Mouse (Mus musculus) layer of hippocampus, postnatal 25 days (tissue): ENCODE data around the gene Cdk14. TPM values are rescaled to one million over a fixed set of nuclear protein-coding genes. Genes with fewer than 3 reads are reported as not detected.
"Not testable (repeated sequence)": the region's sequence is repeated elsewhere in the genome, so short reads cannot be mapped to it uniquely, and the experiment has no call there.

Source experiments
- DNase-seq, 2 experiments: peaks; one replicate each; pipeline ENCODE4 v3.0.0; 2022; ENCODE audit warnings: mixed read lengths in 2 of 2, low spot score in 1 of 2; ENCODE audit errors: extremely low spot score in 1 of 2
- total RNA-seq, 2 experiments: library from RNA; stranded (reverse); gene quantifications; 2 replicates each; pipeline ENCODE4 v1.2.3; 2021

Gene Cdk14
- total RNA-seq, 2 experiments from 2014 or later: 233 to 245 TPM

DNA sequence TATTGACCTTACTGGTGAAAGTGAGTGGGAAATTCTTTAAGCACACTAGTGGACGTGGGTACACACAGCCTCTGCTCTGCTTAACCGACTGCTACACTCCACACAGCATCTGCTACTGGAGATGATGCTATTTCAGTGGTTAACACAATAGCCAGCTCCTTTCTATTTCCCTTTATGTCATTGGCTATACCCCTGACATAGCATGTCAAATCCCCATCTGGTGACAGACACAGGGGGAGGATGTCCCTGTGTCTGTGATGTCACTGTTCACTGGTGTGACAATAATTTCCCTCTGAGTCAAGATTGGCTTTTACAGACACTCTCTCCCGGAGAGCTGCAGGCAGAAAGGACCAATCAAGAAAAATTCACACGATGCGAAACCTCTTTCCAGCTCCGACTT is 485.6 kb downstream of the Cdk14 start:
- DNase-seq: no peak

DNA sequence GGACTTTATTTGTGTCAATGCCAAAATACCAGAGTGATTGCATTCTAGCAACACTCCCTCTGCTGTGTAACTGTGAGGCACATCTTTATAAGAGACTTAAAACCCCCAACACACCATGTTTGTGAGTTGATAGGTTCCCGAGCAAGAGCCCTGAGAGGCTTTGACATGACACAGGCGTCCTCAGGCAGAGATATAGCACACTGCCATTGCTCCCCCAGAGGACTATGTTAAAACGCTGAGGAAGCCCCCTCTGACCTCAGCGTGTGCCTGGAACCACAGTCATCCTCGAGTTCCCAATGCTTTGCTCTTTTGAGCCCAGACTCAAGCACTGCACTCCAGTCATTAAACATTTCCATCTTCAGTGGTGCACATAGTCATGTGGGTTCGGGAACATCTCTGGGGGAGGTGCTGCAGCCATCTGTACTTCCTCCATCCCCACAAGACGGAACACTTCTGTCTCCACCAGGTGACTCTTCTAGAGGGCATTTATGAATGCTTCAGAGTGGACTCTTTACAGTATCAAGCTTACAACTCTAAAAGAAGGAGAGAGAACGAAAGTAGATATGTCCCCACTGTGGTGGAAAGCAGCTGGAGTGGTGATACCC is 488.5 kb downstream of the Cdk14 start:
- no peak for DNase-seq

DNA sequence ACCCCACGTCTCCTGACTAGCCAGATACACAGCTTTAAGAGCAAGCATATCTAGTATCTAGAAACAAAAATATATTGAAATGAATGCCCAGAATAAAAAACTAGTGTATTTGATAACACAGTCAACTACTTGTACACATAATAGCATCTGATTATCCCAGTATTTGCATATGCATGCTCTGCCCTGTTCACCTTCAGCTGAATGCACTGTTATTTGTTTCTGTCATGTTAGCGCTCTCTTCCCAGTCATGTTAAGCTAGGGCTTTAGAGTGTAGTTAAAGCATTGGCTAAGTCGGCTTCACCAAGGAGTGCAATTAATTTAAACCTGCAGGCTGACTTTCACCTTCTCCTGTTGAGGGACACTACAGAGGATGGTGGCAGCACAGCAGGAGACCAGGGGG is 490.5 kb downstream of the Cdk14 start:
- no peak for DNase-seq

DNA sequence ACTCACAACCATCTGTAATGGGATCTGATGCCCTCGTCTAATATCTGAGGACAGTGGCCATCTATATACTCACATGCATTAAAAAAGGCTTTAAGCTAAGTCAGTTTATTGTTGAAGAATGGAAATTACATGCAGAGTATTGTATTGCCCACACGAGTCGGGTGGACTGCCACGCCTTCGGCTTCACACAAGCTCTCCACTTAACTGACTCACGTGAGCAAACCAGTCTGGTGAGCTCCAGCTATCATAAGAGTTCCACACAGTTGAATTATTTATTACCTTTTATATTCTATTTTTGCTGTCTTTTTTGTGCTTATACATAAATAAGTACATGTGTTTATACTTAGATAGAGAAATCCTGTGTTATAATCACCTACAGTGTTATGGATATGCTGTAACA is 495.2 kb downstream of the Cdk14 start:
- DNase-seq: no peak

DNA sequence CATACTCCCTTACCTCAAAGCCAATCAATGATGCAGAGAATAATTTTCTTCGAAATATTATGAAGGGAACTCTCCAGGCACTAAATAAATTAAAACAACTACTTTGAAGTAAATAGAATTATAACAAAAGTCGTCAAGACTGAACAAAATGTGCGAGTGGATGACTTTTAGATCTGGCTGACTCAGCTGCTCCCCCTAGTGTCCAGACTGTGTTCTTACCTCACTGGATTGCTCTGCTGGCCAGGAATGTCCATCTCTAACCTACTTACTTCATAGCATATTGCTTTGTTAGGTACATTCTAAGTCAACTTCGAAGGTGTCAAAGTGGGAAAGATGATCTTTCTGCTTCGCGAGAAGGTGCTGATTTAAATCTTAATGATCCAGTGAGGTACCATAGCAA is 501.7 kb downstream of the Cdk14 start:
- DNase-seq: peak; percentile 43 to 70

DNA sequence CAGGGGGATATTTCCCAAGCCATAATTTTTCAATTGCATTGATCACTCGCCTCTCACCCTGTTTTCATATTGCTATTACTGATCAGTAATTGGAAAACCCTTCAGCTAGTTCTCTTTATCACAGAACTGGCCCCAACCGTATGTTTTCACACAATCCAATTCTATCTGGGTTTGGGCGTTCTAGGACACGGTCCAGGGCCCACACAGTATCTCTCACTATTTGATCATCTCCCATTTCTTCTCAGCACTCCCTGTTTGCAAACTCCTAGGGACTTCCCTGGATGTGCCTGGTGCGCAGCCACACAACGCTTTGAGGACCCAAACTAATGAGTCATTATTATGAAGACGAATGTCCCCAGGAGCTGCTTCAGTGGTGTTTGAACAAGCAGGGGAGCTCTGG is 502.4 kb downstream of the Cdk14 start:
- DNase-seq: no peak

DNA sequence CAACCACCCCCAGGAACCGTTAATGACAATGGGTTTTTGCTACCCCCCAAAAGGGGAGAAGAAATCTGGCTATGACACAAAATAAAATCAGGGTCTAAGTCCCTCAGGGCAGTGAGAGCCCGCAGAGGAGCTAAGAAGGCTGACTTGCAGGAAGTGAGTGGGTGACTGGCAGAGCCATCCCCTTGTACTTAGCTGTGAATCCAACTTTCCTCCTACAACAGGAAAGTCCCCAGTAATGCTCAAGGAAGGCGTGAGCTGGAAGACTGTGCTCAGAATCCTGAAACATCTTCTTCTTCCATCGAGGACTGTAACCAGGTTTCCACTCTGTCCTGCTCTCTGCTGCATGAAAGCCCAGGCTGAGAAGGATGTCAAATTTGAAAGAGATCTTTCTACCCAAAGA is 502.8 kb downstream of the Cdk14 start:
- DNase-seq: no peak

DNA sequence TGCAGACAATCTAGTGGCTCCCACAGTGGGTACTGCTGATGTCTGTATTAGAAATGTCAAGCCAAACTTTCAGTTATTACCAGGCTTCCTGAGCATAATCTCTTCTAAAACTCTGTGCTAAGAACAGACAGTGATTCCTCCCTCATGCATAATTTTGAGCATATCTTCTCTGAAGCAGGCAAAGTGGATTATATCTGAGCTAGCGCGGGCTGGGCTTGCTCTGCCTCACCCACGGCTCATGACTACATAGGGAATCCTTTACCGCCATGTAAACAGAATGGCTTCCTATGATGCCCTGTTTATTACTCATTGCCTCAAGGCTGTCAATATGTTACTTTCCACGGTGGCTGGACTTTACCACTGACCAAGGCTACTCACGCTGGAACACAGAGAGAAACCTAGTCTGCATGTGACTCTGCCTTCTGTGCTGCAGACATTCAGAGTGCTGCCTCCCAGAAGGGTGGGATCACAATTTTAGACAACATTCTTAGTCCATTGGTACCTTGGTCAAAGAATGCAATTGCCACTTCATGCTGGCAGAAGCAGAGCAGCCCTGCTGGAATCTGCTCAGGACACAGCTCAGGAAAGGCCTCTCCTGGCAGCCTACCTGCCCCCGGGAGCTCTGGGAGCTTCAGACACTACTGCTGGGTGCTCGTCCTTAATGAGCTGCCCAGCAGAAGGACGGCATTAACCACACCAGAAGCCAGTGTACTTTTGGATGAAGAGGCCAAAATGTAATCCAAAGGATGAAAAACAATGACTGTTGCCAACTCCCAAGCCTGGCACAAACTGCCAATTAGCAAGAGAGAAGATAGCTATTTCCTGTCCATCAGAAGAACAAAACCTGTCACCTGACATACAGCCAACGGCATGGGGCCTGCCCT is 503.5 kb downstream of the Cdk14 start:
- DNase-seq: no peak

DNA sequence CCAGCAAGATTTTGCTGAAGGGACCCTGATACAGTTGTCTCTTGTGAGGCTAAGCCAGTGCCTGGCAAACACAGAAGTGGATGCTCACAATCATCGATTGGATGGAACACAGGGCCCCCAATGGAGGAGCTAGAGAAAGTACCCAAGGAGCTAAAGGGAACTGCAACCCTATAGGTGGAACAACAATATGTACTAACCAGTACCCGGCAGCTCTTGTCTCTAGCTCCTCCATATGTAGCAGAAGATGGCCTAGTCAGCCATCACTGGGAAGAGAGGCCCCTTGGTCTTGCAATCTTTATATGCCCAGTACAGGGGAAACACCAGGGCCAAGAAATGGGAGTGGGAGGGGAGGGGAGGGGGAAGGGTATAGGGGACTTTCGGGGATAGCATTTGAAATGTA is 515.2 kb downstream of the Cdk14 start:
- not testable (repeated sequence) for DNase-seq

DNA sequence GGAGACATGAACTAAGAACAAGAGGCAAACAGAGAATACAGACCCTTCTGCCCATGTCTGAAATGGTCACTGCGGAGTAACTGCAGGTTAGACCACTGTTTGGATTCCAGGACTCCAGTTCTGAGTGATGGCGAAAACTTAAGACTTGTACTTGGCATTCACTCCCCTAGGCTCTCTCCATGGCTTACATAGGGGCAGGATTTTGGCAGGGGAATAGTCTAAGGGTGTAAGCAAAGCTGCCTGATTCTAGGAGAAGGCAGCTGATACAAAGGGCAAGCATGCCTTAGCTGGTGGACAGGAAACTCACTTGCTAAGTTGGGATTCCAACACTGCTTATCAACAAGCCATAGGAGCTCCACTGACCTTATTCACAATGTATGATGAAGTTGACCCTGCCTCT is 521.9 kb downstream of the Cdk14 start:
- no peak for DNase-seq

DNA sequence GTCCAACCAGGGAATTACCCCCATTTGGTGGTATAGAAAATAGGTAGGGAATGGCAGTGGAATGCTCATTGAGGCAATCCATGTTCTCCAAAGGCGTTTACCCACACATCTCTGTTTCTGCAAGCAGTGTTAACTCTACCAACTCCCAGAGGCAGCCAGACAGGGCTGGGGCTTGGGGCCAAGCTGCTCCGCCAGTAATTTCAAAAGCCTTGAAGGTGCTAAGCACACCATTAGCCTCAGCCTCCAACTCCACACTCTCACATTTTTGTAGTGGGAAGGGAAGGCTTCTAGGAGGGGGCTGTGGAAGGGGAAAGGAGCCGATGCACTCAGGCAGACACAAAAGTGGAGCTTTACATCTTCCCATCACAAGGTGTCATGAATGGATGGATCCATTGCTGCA is 525.1 kb downstream of the Cdk14 start:
- no peak for DNase-seq

DNA sequence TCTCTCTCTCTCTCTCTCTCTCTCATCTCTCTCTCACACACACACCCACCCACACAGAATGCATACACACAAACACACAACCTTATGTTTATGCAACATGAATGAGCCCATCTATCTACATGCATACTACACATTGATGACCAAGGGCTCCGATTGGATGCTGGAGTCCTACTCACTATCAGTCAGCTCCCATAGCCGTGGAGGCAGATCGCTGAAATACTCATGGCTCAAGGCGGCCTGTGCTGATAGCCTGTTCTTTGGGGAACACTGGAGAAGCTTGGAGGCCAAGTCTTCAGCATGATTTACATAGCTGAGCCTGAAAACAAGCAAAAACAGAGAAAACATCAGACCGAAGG is 526.3 kb downstream of the Cdk14 start:
- no peak for DNase-seq

DNA sequence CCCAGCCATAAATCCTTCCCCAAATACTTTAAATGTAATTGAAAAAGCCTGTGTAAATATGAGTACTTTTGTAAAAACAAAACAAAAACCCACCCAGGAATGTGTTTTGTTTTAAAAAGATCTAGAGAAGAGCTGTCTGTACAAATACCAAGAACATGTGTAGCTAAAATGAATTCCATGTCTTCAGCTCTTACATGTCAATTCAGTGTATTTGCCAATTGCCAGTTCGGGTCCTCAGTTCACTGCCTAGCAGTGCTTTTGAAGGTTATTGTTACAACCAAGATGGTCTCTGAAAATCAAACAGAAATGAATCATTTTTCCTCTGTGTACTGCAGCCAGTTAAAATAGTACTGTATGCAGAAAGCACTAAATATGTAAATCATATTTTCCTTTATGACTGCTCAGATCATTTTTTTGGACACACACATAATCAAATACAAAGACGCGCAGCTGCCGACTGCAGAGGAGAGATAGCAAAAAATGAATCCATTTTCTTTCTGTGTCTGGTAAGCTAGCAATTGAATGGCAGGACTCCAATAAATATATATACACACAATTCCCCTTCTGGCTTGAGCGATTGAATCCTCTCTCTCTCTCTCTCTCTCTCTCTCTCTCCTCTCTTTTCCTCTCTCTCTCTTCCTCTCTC is 526.8 kb downstream of the Cdk14 start:
- DNase-seq: no peak

DNA sequence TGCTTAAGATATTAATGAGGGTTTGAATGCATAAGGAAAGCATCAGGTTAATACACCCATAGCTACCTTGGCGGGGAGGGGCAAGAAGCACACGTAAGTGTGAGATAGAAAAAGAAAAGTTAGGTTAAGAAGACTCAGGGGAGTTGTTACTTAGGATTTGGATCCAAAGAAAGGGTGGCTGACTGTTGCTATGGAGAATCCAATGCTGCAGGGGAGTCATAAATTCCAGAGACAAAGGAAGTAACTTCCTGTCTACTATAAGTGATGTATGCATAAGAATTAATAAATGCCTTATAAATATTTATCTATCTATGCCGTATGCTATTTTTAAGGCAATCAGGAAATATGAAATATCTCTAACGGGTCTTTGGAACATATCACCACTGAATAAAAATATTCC is 527.4 kb downstream of the Cdk14 start:
- DNase-seq: no peak

DNA sequence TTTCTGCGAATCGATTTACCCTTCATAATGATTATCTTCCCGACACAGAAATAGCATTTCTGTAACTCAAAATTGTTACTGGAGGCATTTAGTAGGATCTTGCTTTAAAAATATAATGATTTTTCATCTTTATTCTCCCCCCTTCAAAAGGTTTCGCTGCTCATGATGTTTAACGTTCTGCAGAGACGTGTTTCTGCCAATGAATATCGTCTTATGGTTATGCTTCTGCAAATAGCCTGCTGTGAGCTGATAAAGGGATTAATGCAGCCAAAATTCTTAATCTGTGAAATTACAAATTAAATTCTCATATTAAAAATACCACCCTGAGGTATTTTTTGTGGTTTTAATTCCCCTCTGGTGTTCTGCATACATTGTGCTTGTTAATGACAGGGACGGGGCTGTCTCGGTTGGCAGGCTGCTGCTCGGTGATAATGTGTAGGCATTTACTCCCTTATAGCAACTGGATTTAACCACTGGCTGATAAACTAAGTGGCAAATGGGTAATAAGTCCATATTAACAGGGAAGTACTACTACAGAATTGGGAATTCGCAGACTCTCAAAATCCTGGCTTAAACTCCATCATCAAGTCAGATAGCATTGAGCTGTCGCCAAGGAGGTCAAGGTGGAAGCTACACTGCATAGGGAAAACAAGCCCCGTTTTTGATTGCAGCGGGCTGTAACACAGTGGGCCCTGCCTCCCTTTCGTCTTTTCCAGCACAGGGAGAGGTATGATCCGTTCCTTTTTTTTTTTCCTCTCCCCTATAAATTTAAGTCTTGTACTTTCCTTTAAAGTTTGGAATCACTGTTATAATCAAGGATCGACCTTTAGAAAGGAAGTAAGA is 528.0 kb downstream of the Cdk14 start:
- no peak for DNase-seq

DNA sequence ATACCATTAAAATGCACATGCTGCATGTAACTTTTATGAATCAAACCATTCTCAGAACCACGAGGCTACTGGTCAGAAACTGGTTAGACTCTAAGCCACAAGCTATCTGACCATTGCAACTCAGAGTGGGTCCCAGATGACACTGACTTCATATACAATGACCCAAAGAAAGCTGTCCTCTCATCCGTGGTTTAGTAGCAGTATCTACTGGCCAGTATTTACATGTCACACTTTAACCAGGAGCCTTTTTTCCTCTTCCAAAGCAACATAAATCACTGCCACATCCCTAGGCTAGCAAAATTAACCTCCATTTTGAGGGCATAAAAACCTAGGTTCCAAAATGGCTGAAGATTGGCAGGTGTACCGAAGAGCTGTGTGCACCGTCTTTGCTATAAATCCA is 533.0 kb downstream of the Cdk14 start:
- DNase-seq: no peak

DNA sequence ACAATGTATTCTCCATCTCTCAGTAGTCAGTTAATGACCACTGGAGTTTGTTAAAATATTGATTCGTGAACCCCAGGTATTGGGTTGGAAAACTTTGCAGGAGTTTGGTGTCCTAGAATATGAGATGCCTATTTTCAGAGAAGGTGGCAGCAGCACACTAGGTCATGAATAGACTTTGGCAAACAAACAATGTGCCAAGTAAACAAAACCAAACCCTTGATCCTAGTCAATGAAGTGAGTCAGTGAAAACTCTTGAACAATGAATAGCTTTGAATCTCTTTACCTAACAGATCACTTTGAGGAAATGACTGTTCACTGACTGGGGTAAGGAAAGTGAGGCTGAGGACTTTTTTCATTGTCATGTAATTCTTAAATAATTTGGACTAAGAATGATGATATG is 537.3 kb downstream of the Cdk14 start:
- DNase-seq: no peak

DNA sequence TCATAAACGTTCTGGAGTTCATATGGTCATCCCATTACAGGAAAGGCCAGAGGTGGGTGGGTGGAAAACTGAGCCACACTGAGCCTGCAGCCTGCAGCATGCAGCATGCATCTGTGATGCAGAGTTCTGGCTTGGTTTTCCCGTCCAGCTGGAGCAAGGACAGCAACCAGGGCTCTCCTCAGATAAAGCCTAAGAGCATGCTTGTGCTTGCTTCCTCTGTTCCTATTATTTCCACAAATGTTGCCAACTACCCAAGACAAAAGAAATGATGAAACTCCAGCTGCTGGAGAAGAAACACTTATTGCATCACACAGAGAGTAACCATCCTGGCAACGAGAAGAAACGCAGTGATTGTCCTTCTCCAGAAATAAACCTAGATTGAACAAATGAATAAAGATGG is 539.8 kb downstream of the Cdk14 start:
- no peak for DNase-seq

DNA sequence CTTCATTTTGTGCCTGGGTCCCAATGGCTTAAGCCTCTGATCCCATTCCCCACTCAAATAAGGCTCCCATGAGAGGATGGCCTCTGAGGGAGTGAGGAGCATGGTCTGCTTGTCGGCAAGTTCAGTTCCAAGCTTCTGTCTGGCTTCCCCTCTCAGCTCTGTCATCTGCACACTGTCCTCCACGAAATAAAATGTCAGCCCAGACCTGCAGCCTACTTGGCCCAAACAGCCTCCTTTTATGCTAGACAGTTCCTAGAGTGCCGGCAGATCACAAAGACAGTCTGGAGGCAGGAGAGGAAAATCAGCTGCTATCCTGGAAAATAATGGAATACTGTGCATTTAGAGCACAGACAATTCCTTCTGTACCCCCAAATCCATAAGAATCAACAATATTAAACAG is 541.2 kb downstream of the Cdk14 start:
- DNase-seq: no peak

DNA sequence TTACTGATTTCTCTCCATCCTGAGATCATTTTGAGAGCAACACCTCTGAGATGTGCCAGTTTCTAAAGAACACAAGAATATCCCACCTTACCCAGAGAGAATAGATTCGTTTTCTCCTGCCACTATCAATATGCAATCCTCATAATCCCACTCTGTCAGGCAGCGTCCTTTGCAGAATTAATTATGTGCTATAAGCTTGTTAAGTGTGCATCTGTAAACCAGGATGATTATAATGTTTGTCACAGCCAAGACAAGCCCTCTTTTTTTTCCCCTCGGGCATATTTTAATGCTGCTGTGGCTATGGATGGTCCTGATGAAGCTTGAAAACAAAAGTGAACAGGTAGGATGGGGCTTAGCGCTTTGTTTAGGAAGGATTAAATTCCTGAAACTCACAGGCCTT is 542.5 kb downstream of the Cdk14 start:
- no peak for DNase-seq

DNA sequence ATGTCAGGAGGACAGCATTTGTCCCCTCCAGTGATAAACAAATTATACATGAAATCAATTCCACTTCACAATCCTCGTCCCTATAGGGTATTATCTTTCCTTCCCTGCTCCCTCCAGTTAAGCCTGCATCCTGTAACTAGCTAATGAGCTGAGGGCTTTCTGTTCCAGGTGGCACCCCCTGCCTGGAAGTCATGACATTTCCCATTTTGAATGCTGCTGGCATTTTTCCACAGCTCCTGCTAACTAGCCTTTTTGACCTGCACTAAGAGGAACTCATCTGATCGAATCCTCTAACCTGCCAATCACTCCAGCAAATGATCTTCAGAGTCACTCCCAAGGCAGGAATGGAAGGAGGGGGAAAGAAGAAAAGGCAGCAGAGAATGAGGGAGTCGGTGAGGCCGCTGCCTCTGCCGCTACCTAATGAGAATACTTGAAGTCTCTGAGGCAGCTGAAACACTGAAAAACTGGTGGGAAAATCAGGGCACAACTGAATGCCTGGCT is 542.9 kb downstream of the Cdk14 start:
- DNase-seq: no peak
